Comparison of ENCODE assay signal across 13 mouse cellular contexts in genomic region chr19:20122475-20122874, GRCm38 (mm10).
DNase-seq lines count a peak whose midpoint lies in the region; ATAC-seq lines count a peak whose summit lies in the region.
"Had no signal": no experiment of that assay in that cellular context is flagged by ENCODE, and none has a peak within 500 bp of the region (broad histone marks: within the 10 kb centered on the region; RNA-seq: fewer than 3 reads in every experiment).

No protein-coding gene starts in this region.

- no peak overlapping the region for H3K27ac ChIP-seq in forebrain, embryonic 11.5 days (ENCODE audit: low read depth, low read length)
- no peak overlapping the region for H3K27ac ChIP-seq in forebrain, embryonic 10.5 days
- H3K27ac ChIP-seq in hindbrain, embryonic 10.5 days: no peak overlapping the region
- H3K27ac ChIP-seq in midbrain, embryonic 15.5 days: peak overlapping the region; percentile 44; the same call in 1 of the 2 replicates
- H3K27ac ChIP-seq: heart, embryonic 15.5 days; limb, embryonic 10.5 days had no signal

- H3K27me3 ChIP-seq in forebrain, embryonic 11.5 days (ENCODE audit: control insufficient read depth, insufficient read depth, low read length): no peaks in the 10 kb centered on the region
- H3K27me3 ChIP-seq in forebrain, embryonic 10.5 days (ENCODE audit: poor library complexity, severe bottlenecking): no peaks in the 10 kb centered on the region
- H3K27me3 ChIP-seq in hindbrain, embryonic 10.5 days (ENCODE audit: insufficient read depth, poor library complexity, severe bottlenecking): no peaks in the 10 kb centered on the region
- H3K27me3 ChIP-seq in midbrain, embryonic 15.5 days (replicated peaks): no peaks in the 10 kb centered on the region
- H3K27me3 ChIP-seq: heart, embryonic 15.5 days had no signal

- no peaks in the 10 kb centered on the region for H3K4me1 ChIP-seq in forebrain, embryonic 11.5 days (replicated peaks; ENCODE audit: control insufficient read depth, insufficient read depth, low read length)
- peaks cover 17% of the 10 kb centered on the region; the same call in 1 of the 2 replicates for H3K4me1 ChIP-seq in forebrain, embryonic 10.5 days
- H3K4me1 ChIP-seq in hindbrain, embryonic 10.5 days (replicated peaks): peaks cover 10% of the 10 kb centered on the region; the same call in 1 of the 2 replicates
- peaks cover 4% of the 10 kb centered on the region for H3K4me1 ChIP-seq in midbrain, embryonic 15.5 days
- H3K4me1 ChIP-seq: heart, embryonic 15.5 days; limb, embryonic 10.5 days had no signal

- no peak overlapping the region for H3K4me3 ChIP-seq in forebrain, embryonic 11.5 days (ENCODE audit: low read depth, low read length)
- no peak overlapping the region for H3K4me3 ChIP-seq in forebrain, embryonic 10.5 days
- no peak overlapping the region for H3K4me3 ChIP-seq in hindbrain, embryonic 10.5 days
- H3K4me3 ChIP-seq in midbrain, embryonic 15.5 days: no peak overlapping the region
- H3K4me3 ChIP-seq: heart, embryonic 15.5 days; limb, embryonic 10.5 days had no signal

- intact Hi-C loops in gastrocnemius, postnatal 14 days (cut with DNase I; ENCODE audit: low total_unique reads): no loop called here

- WGBS in forebrain, embryonic 11.5 days: 22% methylated on average over 4 of the region's 4 CpGs
- WGBS in forebrain, embryonic 10.5 days: 33% methylated on average over 4 of the region's 4 CpGs
- WGBS in hindbrain, embryonic 10.5 days: 23% methylated on average over 4 of the region's 4 CpGs
- 12% methylated on average over 4 of the region's 4 CpGs for WGBS in midbrain, embryonic 15.5 days

- H3K4me2 ChIP-seq in forebrain, embryonic 11.5 days (ENCODE audit: low read depth, low read length, severe bottlenecking): no peak overlapping the region
- H3K4me2 ChIP-seq in midbrain, embryonic 15.5 days: no peak overlapping the region
- H3K4me2 ChIP-seq: heart, embryonic 15.5 days had no signal

- H3K9ac ChIP-seq in forebrain, embryonic 11.5 days (ENCODE audit: low read length): no peak overlapping the region
- no peak overlapping the region for H3K9ac ChIP-seq in midbrain, embryonic 15.5 days
- H3K9ac ChIP-seq: heart, embryonic 15.5 days had no signal

- ATAC-seq in forebrain, embryonic 11.5 days (replicated peaks; ENCODE audit: low FRiP score): peak; percentile 90
- ATAC-seq in midbrain, embryonic 15.5 days (replicated peaks): peak; percentile 91
- ATAC-seq in granulocyte monocyte progenitor cell, adult 5-6 weeks (replicated peaks; ENCODE audit: poor library complexity, severe bottlenecking): no peak
- ATAC-seq in frontal cortex, adult (ENCODE audit: low TSS enrichment): no peak

- no peaks in the 10 kb centered on the region for H3K9me3 ChIP-seq in forebrain, embryonic 11.5 days (ENCODE audit: control insufficient read depth, low read length)
- no peaks in the 10 kb centered on the region for H3K9me3 ChIP-seq in forebrain, embryonic 10.5 days
- H3K9me3 ChIP-seq in hindbrain, embryonic 10.5 days: no peaks in the 10 kb centered on the region
- H3K9me3 ChIP-seq in midbrain, embryonic 15.5 days: no peaks in the 10 kb centered on the region
- H3K9me3 ChIP-seq: heart, embryonic 15.5 days; limb, embryonic 10.5 days had no signal

- no peaks in the 10 kb centered on the region for H3K36me3 ChIP-seq in forebrain, embryonic 11.5 days (ENCODE audit: control insufficient read depth, insufficient read depth, low read length)
- no peaks in the 10 kb centered on the region for H3K36me3 ChIP-seq in forebrain, embryonic 10.5 days (replicated peaks)
- no peaks in the 10 kb centered on the region for H3K36me3 ChIP-seq in hindbrain, embryonic 10.5 days
- H3K36me3 ChIP-seq in midbrain, embryonic 15.5 days (replicated peaks): no peaks in the 10 kb centered on the region
- H3K36me3 ChIP-seq: heart, embryonic 15.5 days; limb, embryonic 10.5 days had no signal

- peak; percentile 32 for DNase-seq in forebrain, embryonic 11.5 days (ENCODE audit: low spot score)
- no peak for DNase-seq in forebrain, embryonic 10.5 days (ENCODE audit: extremely low spot score, low spot score)
- DNase-seq in hindbrain, embryonic 10.5 days (ENCODE audit: low spot score): peak; percentile 22
- DNase-seq in gastrocnemius, postnatal 14 days: no peak
- no peak for DNase-seq in B cell, adult 2 months
- DNase-seq: cerebellum, adult 9-10 months; gastrocnemius, postnatal 36 days; kidney, adult 11 months had no signal

Comparison
In these comparisons a context has a peak if more than half of its experiments do, and no peak if none do; other contexts are left out.
1. DNase-seq: peak in forebrain, embryonic 11.5 days (single experiment) and hindbrain, embryonic 10.5 days (single experiment); none in forebrain, embryonic 10.5 days (single experiment), gastrocnemius, postnatal 14 days (single experiment) and B cell, adult 2 months (0 of 2).
2. ATAC-seq: peak in forebrain, embryonic 11.5 days (single experiment) and midbrain, embryonic 15.5 days (single experiment); none in granulocyte monocyte progenitor cell, adult 5-6 weeks (single experiment) and frontal cortex, adult (single experiment).